Mouse (Mus musculus) kidney, embryonic 14.5 days (tissue): ENCODE results near the gene Cd300lf. TPM values are rescaled to one million over a fixed set of nuclear protein-coding genes. Genes with fewer than 3 reads are reported as not detected.

Experiments used
- polyA plus RNA-seq: library from polyadenylated mRNA; unstranded; fragments of >200 nt; fragmentation: Nextera tagmentation; extraction: Ambion mirVana; gene quantifications from 2 replicates; pipeline ENCODE4 v1.2.1, GENCODE M21; 2014

The Cd300lf gene
- polyA plus RNA-seq, 1 experiment from 2014 or later: 0.26 TPM

Other genes starting within 250 kb of the Cd300lf start
- 0.91 and 1.2 TPM in 2 replicates for gene Cd300a, start 244.0 kb downstream of the Cd300lf start, polyA plus RNA-seq
- gene Cd300lb, start 199.6 kb downstream of the Cd300lf start, polyA plus RNA-seq: 0.21 and 0.49 TPM in 2 replicates
- not detected in 2 replicates for gene Cd300c, start 164.8 kb downstream of the Cd300lf start, polyA plus RNA-seq
- gene Cd300ld, start 144.1 kb downstream of the Cd300lf start, polyA plus RNA-seq: 0.21 and 0.32 TPM in 2 replicates
- gene Cd300c2, start 132.1 kb downstream of the Cd300lf start, polyA plus RNA-seq: 1.2 and 1.3 TPM in 2 replicates
- gene Cd300ld2, start 117.8 kb downstream of the Cd300lf start, polyA plus RNA-seq: not detected in 2 replicates
- gene Cd300ld4, start 107.0 kb downstream of the Cd300lf start, polyA plus RNA-seq: not detected in 2 replicates
- gene Cd300ld5, start 96.2 kb downstream of the Cd300lf start, polyA plus RNA-seq: not detected in 2 replicates
- gene Cd300ld3, start 85.6 kb downstream of the Cd300lf start, polyA plus RNA-seq: not detected in 2 replicates
- not detected in 2 replicates for gene Cd300e, start 71.8 kb downstream of the Cd300lf start, polyA plus RNA-seq
- 0.96 and 1.2 TPM in 2 replicates for gene Rab37, start 42.6 kb downstream of the Cd300lf start, polyA plus RNA-seq
- gene Slc9a3r1, start 29.3 kb upstream of the Cd300lf start, polyA plus RNA-seq: 81.5 and 110 TPM in 2 replicates
- 6.3 and 10.3 TPM in 2 replicates for gene Tmem104, start 53.5 kb upstream of the Cd300lf start, polyA plus RNA-seq
- 18.2 and 18.4 TPM in 2 replicates for gene Nat9, start 53.9 kb upstream of the Cd300lf start, polyA plus RNA-seq
- not detected in 2 replicates for gene Grin2c, start 133.3 kb upstream of the Cd300lf start, polyA plus RNA-seq
- gene Fdxr, start 143.1 kb upstream of the Cd300lf start, polyA plus RNA-seq: 9.2 and 13.1 TPM in 2 replicates
- gene Fads6, start 163.7 kb upstream of the Cd300lf start, polyA plus RNA-seq: 0.32 and 0.39 TPM in 2 replicates
- 0.14 and 0.15 TPM in 2 replicates for gene Otop2, start 173.2 kb upstream of the Cd300lf start, polyA plus RNA-seq
- not detected in 2 replicates for gene Ush1g, start 188.0 kb upstream of the Cd300lf start, polyA plus RNA-seq
- gene Otop3, start 200.7 kb upstream of the Cd300lf start, polyA plus RNA-seq: not detected in 2 replicates
- 2.3 and 4.4 TPM in 2 replicates for gene Hid1, start 233.8 kb upstream of the Cd300lf start, polyA plus RNA-seq
- gene Cdr2l, start 247.9 kb upstream of the Cd300lf start, polyA plus RNA-seq: 11.5 and 13.0 TPM in 2 replicates